Mouse (Mus musculus) megakaryocyte, embryonic 14.5 days (primary cell): ENCODE measurements around the gene Hoxa13.

Source experiments
- FLI1 ChIP-seq: IDR thresholded peaks from 2 replicates; pipeline ENCODE4 v1.6.1; 2012; ENCODE audit warnings: low read length, inconsistent platforms, mixed read lengths
- GATA1 ChIP-seq: IDR thresholded peaks from 3 replicates; pipeline ENCODE4 v1.6.1; 2012; ENCODE audit warnings: mixed read lengths, low read length, inconsistent platforms, borderline replicate concordance

DNA sequence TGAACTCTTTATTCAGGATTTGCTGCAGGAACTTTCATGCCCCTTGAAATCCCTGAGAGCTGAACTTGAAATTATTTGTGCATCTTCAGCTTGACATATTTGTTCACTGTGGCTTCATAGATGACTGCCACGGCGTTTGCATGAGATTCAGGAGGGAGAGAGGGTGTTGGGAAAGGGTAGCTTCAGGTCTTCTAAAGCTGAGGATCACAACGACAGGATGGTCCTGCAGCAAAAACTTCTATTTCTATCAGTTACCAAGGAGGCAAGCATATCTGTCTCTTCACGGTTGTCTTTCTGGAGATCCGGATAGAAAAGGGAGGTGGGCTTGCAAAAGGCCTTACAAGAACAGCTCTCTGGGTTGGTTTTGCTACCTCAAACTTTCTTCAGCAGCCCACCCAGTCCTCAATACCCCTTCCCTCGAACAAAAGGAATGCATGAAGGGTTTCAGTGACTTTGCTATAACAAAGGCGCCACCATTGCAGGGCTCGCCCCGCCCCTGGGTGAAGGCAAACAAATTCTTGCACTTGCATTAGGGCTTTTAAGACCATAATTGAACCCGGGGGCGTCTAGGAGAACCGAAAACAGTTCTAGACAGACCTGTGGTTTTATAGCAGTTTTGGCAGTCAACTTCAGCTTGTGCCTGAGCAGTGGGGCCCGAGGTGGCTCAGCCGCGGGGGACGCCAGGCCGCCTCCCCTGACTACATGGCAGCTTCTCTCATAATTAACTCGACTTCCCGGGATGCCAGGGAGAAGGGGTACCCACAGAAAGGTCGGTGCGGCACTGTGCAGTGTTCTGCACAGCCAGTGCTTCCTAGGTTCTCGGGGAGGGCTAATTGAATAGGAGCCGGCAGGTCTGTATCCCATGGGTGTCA is 12.7 kb downstream of the Hoxa13 start:
- no peak for TF ChIP-seq GATA1
- TF ChIP-seq FLI1: no peak
